Mouse (Mus musculus) right cerebral cortex, postnatal 4 days (tissue): ENCODE data around the gene Olfr1392.
"Not testable (repeated sequence)": the region's sequence is repeated elsewhere in the genome, so short reads cannot be mapped to it uniquely, and the experiment has no call there.

Source experiments
- DNase-seq: peaks from one replicate; pipeline ENCODE4 v3.0.0-alpha.2; 2022

Olfr1392 gene

GRCm38 (mm10) chr11:49252048-49252447 lies 33.0 kb upstream of the Olfr1392 start:
- DNase-seq, result no peak

- DNase-seq, result no peak
These were observed 32.0 kb upstream of the Olfr1392 start for GRCm38 (mm10) chr11:49253035-49253434.

- DNase-seq, result no peak
These were observed 25.8 kb upstream of the Olfr1392 start for GRCm38 (mm10) chr11:49259296-49259695.

- no peak for DNase-seq
These were observed 25.3 kb upstream of the Olfr1392 start for GRCm38 (mm10) chr11:49259829-49260228.

GRCm38 (mm10) chr11:49260598-49261312 lies 24.3 kb upstream of the Olfr1392 start:
- no peak for DNase-seq

- DNase-seq, result no peak
These were observed 23.7 kb upstream of the Olfr1392 start for GRCm38 (mm10) chr11:49261313-49261855.

- no peak for DNase-seq
These were observed 22.8 kb upstream of the Olfr1392 start for GRCm38 (mm10) chr11:49262286-49262685.

GRCm38 (mm10) chr11:49263149-49263548 lies 21.9 kb upstream of the Olfr1392 start:
- no peak for DNase-seq

- DNase-seq, result no peak
These were observed 21.0 kb upstream of the Olfr1392 start for GRCm38 (mm10) chr11:49264081-49264480.

- no peak for DNase-seq
These were observed 20.5 kb upstream of the Olfr1392 start for GRCm38 (mm10) chr11:49264622-49265021.

GRCm38 (mm10) chr11:49265101-49265500 lies 20.0 kb upstream of the Olfr1392 start:
- no peak for DNase-seq

- no peak for DNase-seq
These were observed 18.4 kb upstream of the Olfr1392 start for GRCm38 (mm10) chr11:49266671-49267070.

GRCm38 (mm10) chr11:49267316-49267715 lies 17.8 kb upstream of the Olfr1392 start:
- no peak for DNase-seq

- no peak for DNase-seq
These were observed 17.0 kb upstream of the Olfr1392 start for GRCm38 (mm10) chr11:49267970-49268579.

- no peak for DNase-seq
These were observed 15.3 kb upstream of the Olfr1392 start for GRCm38 (mm10) chr11:49269761-49270160.

GRCm38 (mm10) chr11:49270368-49270767 lies 14.7 kb upstream of the Olfr1392 start:
- DNase-seq, result no peak

GRCm38 (mm10) chr11:49271334-49271733 lies 13.7 kb upstream of the Olfr1392 start:
- DNase-seq, result no peak

- no peak for DNase-seq
These were observed 11.1 kb upstream of the Olfr1392 start for GRCm38 (mm10) chr11:49273834-49274519.

- DNase-seq, result no peak
These were observed 6.9 kb upstream of the Olfr1392 start, which contains the start of gene Olfr1393 for GRCm38 (mm10) chr11:49278222-49278621. Gene Olfr1393 (plus strand): TSS chr11:49278304.

- no peak for DNase-seq
These were observed 2.2 kb downstream of the Olfr1392 start for GRCm38 (mm10) chr11:49287251-49287650.

- DNase-seq, result no peak
These were observed 7.7 kb downstream of the Olfr1392 start for GRCm38 (mm10) chr11:49292777-49293176.

GRCm38 (mm10) chr11:49304441-49304840 lies 19.4 kb downstream of the Olfr1392 start, which contains the start of gene Olfr10:
Gene Olfr10 (plus strand): TSS chr11:49304741.
- DNase-seq, result no peak

- not testable (repeated sequence) for DNase-seq
These were observed 23.5 kb downstream of the Olfr1392 start for GRCm38 (mm10) chr11:49308547-49308946.

- no peak for DNase-seq
These were observed 37.4 kb downstream of the Olfr1392 start, which contains the start of gene Olfr1391 for GRCm38 (mm10) chr11:49322442-49322841. Gene Olfr1391 (plus strand): TSS chr11:49322742.
